Mouse (Mus musculus): ENCODE data around the gene Gm29735.
"Not testable (repeated sequence)": the region's sequence is repeated elsewhere in the genome, so short reads cannot be mapped to it uniquely, and the experiment has no call there.

Gm29735 gene

GRCm38 (mm10) chr7:142140696-142141095 lies 16.2 kb downstream of the Gm29735 start:
- in situ Hi-C loops (cut with MboI; ENCODE audit: low pct_unique_long_range_greater_than_20kb in 1 of 2, low sequenced_read_pairs in 2 of 2, unreplicated experiment in 1 of 2): loop anchor here in 1 of 2 experiments (10.0 kb wide), 1 partner anchor 104 kb away; the partner anchor contains the start of gene Gm40460

GRCm38 (mm10) chr7:142135934-142136333 lies 21.0 kb downstream of the Gm29735 start, which contains the start of gene Gm39115:
Gene Gm39115, minus strand, starts transcription at chr7:142136034.
- in situ Hi-C loops (cut with MboI; ENCODE audit: low pct_unique_long_range_greater_than_20kb in 1 of 2, low sequenced_read_pairs in 2 of 2, unreplicated experiment in 1 of 2): not testable (repeated sequence)

GRCm38 (mm10) chr7:142134206-142134995 lies 22.5 kb downstream of the Gm29735 start:
- in situ Hi-C loops (cut with MboI; ENCODE audit: low pct_unique_long_range_greater_than_20kb in 1 of 2, low sequenced_read_pairs in 2 of 2, unreplicated experiment in 1 of 2): no loop called here

GRCm38 (mm10) chr7:142128843-142129242 lies 28.1 kb downstream of the Gm29735 start:
- in situ Hi-C loops (cut with MboI; ENCODE audit: low pct_unique_long_range_greater_than_20kb in 1 of 2, low sequenced_read_pairs in 2 of 2, unreplicated experiment in 1 of 2): no loop called here

- in situ Hi-C loops (cut with MboI; ENCODE audit: low pct_unique_long_range_greater_than_20kb in 1 of 2, low sequenced_read_pairs in 2 of 2, unreplicated experiment in 1 of 2): not testable (repeated sequence)
Observed at GRCm38 (mm10) chr7:142120629-142121028, 36.3 kb downstream of the Gm29735 start, which contains the start of gene Gm45618. Gene Gm45618, minus strand, starts transcription at chr7:142120729.

- in situ Hi-C loops (cut with MboI; ENCODE audit: low pct_unique_long_range_greater_than_20kb in 1 of 2, low sequenced_read_pairs in 2 of 2, unreplicated experiment in 1 of 2): no loop called here
Observed at GRCm38 (mm10) chr7:142119632-142120031, 37.3 kb downstream of the Gm29735 start.
